Mouse (Mus musculus): Measurements from ENCODE around the gene Errfi1. TPM values are rescaled to one million over a fixed set of nuclear protein-coding genes. Genes with fewer than 3 reads are reported as not detected.
A peak's percentile ranks its signal among the peaks of the same experiment; 100 is the strongest.

Errfi1 gene
- polyA plus RNA-seq, 1 experiment, result 53.7 TPM

DNA sequence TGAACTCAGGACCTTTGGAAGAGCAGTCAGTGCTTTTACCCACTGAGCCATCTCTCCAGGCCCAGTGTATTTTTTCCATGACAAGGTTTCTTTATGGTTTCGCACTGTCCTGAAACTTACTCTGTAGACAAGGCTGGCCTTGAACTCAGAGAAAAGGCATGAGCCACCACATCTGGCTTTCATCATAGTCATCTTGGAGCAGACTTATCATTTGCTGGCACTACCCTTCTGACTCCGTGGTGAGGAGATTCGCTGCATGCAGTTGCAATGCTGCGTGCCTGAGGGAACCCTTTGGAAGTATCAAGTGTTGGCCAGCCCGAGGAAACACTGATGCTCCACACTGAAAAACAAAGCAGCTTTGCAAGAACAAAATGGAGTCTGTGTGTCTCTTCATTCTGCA, 11.7 kb upstream of the Errfi1 start:
- TF ChIP-seq POLR2A (IDR thresholded peaks at IDR 0.05; ENCODE audit: borderline replicate concordance, extremely low read depth, low read depth, low read length), result no peak
- TF ChIP-seq CTCF (IDR thresholded peaks at IDR 0.05; ENCODE audit: insufficient read depth, low read length), result no peak
- WGBS, result 79% methylated on average over 5 of the region's 5 CpGs

DNA sequence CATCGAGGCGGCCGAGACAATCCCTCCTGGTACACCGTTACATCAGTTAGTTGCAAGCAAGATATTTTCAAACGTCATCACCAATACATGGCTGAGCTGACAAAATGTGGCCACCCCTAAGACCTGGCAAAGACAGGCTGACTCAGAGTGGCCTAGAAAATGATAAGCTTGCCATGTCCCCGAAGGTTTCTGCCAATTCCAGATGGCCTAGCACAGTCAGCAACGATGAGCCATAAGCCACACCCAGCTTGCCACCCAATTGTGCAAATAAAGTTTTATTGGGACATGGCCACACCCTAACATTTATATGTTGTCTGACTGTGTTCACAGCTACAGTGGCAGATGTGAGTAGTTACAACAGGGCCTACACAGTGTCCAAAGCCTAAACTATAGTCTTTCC, 10.5 kb upstream of the Errfi1 start:
- TF ChIP-seq POLR2A (IDR thresholded peaks at IDR 0.05; ENCODE audit: borderline replicate concordance, extremely low read depth, low read depth, low read length) (no peak), CTCF (IDR thresholded peaks at IDR 0.05; ENCODE audit: insufficient read depth, low read length) (no peak)
- DNase-seq, result no peak
- no peaks in the 10 kb centered on the region for H3K4me1 ChIP-seq (ENCODE audit: control insufficient read depth, insufficient read depth, low read length)
- no peak overlapping the region for H3K4me3 ChIP-seq (replicated peaks; ENCODE audit: extremely low read depth, low read depth, low read length)
- WGBS, result 82% methylated on average over 7 of the region's 7 CpGs

More for the DNA sequence above, 11.7 kb upstream of the Errfi1 start:
- no peak for DNase-seq
- no peak overlapping the region for H3K4me3 ChIP-seq (replicated peaks; ENCODE audit: extremely low read depth, low read depth, low read length)
- H3K4me1 ChIP-seq (ENCODE audit: control insufficient read depth, insufficient read depth, low read length), result no peaks in the 10 kb centered on the region

DNA sequence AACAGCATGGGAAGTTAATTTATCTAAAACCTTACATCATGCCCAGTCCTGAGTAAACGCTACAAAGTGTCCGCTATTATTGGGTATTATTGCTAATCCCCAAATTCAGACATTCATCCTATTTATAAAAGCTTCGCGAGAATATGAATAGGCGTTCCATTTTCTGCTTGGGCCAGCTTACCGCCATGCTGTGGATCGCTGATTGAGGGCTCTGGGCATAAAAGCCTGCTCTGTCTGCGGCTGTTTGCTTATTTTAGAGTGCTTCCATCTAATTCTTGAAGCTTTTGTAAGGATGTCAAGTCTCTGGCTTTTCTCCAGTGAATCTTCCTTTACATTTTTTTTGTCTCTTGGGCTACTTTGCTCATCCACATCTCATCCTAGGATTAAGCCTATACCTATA, 7.4 kb upstream of the Errfi1 start:
- no peak overlapping the region for H3K4me3 ChIP-seq (replicated peaks; ENCODE audit: extremely low read depth, low read depth, low read length)
- WGBS, result 87% methylated on average over 8 of the region's 8 CpGs
- H3K4me1 ChIP-seq (ENCODE audit: control insufficient read depth, insufficient read depth, low read length), result no peaks in the 10 kb centered on the region
- TF ChIP-seq POLR2A (IDR thresholded peaks at IDR 0.05; ENCODE audit: borderline replicate concordance, extremely low read depth, low read depth, low read length), result no peak
- no peak for TF ChIP-seq CTCF (IDR thresholded peaks at IDR 0.05; ENCODE audit: insufficient read depth, low read length)
- DNase-seq, result no peak

DNA sequence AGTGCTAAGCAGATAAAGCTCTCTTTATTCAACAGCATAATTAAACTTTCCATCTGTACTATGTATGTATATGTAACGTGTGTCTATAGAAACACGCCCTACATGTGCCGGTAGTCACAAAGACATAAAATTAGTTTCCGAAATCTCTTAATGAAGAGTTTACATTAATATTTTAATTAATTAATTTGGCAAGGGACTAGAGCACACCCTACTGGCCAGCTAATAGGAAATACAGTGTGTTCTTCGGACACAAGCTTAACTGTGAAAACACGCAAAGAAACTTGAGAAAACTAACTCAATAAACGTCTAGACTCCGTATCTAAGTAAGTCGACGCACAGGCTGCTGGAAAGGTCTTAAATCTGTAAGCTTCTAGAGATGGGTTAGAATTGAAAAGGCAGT, 3.8 kb upstream of the Errfi1 start:
- no peak for TF ChIP-seq CTCF (IDR thresholded peaks at IDR 0.05; ENCODE audit: insufficient read depth, low read length)
- TF ChIP-seq POLR2A (IDR thresholded peaks at IDR 0.05; ENCODE audit: borderline replicate concordance, extremely low read depth, low read depth, low read length), result no peak
- H3K4me1 ChIP-seq (ENCODE audit: control insufficient read depth, insufficient read depth, low read length), result peaks cover 6% of the 10 kb centered on the region
- no peak for DNase-seq
- no peak overlapping the region for H3K4me3 ChIP-seq (replicated peaks; ENCODE audit: extremely low read depth, low read depth, low read length)
- WGBS, result 27% methylated on average over 10 of the region's 10 CpGs

DNA sequence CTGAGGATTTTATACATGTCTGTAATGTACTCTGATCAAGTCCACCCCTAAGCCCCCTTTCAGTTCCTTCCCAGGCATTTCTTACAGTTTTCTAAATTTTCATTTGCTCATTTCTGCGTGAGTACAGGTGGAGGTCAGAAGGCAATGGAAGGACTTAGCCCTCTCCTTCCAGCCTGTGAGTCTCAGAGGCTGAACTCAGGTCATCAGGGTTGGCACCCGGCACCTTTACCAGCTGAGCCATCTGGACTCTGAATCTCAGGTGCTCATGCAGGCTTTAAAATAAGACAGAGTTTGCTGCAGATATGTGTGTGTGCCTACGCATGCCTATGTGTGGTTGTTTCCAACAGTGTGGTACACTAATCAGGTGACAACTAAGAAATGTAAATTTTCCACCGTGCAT, 2.8 kb upstream of the Errfi1 start:
- H3K4me3 ChIP-seq (replicated peaks; ENCODE audit: extremely low read depth, low read depth, low read length), result no peak overlapping the region
- peaks cover 6% of the 10 kb centered on the region for H3K4me1 ChIP-seq (ENCODE audit: control insufficient read depth, insufficient read depth, low read length)
- TF ChIP-seq CTCF (IDR thresholded peaks at IDR 0.05; ENCODE audit: insufficient read depth, low read length) (no peak), POLR2A (IDR thresholded peaks at IDR 0.05; ENCODE audit: borderline replicate concordance, extremely low read depth, low read depth, low read length) (no peak)
- DNase-seq, result no peak
- WGBS, result 80% methylated on average over 4 of the region's 4 CpGs

DNA sequence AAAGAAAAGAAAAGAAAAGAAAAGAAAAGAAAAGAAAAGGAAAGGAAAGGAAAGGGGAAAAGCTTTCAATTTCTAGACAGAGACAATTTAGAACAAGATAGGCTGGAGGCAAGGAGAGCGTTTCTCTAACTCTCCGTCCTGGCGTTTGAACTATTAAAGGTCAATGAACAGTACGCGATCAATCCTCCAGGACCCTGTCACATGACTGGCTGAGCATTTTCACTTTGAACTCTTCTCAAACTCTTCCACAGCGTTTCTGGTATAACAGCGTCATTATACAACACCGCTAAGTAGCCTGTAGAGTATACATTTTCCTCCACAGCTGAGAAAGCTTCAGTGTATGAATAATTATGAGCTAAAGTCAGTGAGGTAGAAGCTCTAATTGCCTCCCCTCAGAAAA, 1.7 kb upstream of the Errfi1 start:
- peaks cover 6% of the 10 kb centered on the region for H3K4me1 ChIP-seq (ENCODE audit: control insufficient read depth, insufficient read depth, low read length)
- TF ChIP-seq POLR2A (IDR thresholded peaks at IDR 0.05; ENCODE audit: borderline replicate concordance, extremely low read depth, low read depth, low read length), result no peak
- no peak for TF ChIP-seq CTCF (IDR thresholded peaks at IDR 0.05; ENCODE audit: insufficient read depth, low read length)
- no peak for DNase-seq
- WGBS, result 53% methylated on average over 8 of the region's 8 CpGs
- H3K4me3 ChIP-seq (replicated peaks; ENCODE audit: extremely low read depth, low read depth, low read length), result no peak overlapping the region

DNA sequence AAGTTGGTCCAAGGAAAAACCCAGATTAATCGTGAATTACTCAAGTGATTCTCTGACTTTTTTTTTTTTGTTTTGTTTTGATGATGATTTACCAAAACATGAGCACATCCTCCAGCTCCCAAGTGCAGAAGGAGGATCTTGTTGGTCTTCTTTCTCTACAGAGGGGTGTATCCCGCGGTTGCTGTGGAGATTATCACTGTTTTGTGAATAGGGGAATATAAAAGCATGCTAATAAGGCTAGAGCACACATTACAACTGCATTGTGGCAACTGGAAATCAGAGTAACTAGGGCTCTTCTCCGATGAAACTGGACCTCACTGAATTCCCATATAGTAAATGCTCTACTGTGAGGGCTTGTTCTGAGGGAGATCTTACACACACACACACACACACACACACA, 1.2 kb upstream of the Errfi1 start:
- peaks cover 7% of the 10 kb centered on the region for H3K4me1 ChIP-seq (ENCODE audit: control insufficient read depth, insufficient read depth, low read length)
- no peak for DNase-seq
- no peak for TF ChIP-seq POLR2A (IDR thresholded peaks at IDR 0.05; ENCODE audit: borderline replicate concordance, extremely low read depth, low read depth, low read length)
- no peak for TF ChIP-seq CTCF (IDR thresholded peaks at IDR 0.05; ENCODE audit: insufficient read depth, low read length)
- 49% methylated on average over 4 of the region's 4 CpGs for WGBS
- H3K4me3 ChIP-seq (replicated peaks; ENCODE audit: extremely low read depth, low read depth, low read length), result no peak overlapping the region

DNA sequence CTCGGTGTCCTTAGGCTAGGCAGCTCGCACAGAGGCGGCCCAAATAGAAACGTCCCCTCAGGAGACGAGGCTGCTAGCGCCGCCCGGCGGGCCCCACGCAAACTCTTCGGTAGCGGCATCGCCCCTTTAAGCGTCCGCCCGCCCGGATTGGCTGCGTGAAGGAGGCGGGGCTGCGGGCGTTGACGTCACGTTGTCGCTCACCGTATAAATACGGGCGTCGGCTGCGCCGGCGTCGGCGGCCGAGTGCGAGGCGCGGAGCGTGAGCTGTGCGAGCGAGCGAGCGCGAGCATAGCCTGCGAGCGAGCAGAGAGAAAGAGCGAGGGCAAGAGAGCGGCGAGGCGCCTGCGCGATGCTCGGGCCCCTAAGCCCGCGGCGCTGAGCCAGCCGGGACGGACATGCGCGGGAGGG, 1.1 kb downstream of the Errfi1 start:
- peaks cover 10% of the 10 kb centered on the region for H3K4me1 ChIP-seq (ENCODE audit: control insufficient read depth, insufficient read depth, low read length)
- peak overlapping the region; percentile 98 for H3K4me3 ChIP-seq (replicated peaks; ENCODE audit: extremely low read depth, low read depth, low read length)
- under 1% methylated on average over 58 of the region's 59 CpGs for WGBS
- peak; percentile 99 for TF ChIP-seq POLR2A (IDR thresholded peaks at IDR 0.05; ENCODE audit: borderline replicate concordance, extremely low read depth, low read depth, low read length)
- TF ChIP-seq CTCF (IDR thresholded peaks at IDR 0.05; ENCODE audit: insufficient read depth, low read length), result no peak
- DNase-seq, result peak; percentile 96

DNA sequence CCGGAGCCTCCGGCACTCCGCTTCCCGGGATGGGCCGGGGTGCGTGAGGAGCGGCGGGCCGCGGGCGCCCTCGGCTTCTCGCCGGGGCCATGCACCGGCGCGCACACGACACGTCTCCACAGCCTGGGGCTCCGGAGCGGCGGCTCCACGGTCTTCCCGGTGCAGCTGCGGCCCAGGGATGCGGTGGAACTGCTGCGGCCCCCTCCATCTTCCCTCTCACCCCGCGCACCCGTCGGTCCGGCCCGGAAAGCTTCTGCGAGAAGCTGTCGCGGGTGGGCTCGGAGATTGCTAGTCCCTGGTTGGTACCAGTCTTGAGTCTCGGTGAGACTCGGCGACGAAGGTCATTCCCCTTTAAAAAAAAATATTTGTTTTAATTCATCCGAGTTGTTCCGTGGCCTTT, 1.6 kb downstream of the Errfi1 start:
- WGBS, result 1% methylated on average over 42 of the region's 43 CpGs
- Histone ChIP-seq H3K4me3 (replicated peaks; ENCODE audit: extremely low read depth, low read depth, low read length) (peak overlapping the region; percentile 98), H3K4me1 (ENCODE audit: control insufficient read depth, insufficient read depth, low read length) (peaks cover 10% of the 10 kb centered on the region)
- no peak for DNase-seq
- TF ChIP-seq POLR2A (IDR thresholded peaks at IDR 0.05; ENCODE audit: borderline replicate concordance, extremely low read depth, low read depth, low read length), result no peak
- TF ChIP-seq CTCF (IDR thresholded peaks at IDR 0.05; ENCODE audit: insufficient read depth, low read length), result no peak

DNA sequence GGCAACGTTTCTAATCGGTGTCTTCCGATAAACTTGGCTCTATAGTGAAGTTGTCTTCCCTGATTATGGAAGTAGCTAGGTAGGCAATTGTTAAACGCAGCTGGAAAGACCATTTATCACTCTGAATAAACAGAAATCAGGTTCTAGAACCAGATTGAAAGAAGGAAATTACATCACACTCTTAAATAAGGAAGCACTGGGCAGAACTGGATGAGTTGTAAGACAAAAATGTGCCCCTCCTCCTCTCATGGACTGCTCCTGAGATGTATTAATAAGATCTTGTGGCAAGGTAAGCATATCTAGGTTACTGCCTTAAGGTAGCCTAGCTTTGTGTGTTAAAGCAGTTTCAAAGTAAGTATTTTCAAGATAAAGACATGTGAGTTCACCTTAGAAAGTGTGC, 6.8 kb downstream of the Errfi1 start:
- Histone ChIP-seq H3K4me3 (replicated peaks; ENCODE audit: extremely low read depth, low read depth, low read length) (peak overlapping the region; percentile 16), H3K4me1 (ENCODE audit: control insufficient read depth, insufficient read depth, low read length) (peaks cover 8% of the 10 kb centered on the region)
- TF ChIP-seq CTCF (IDR thresholded peaks at IDR 0.05; ENCODE audit: insufficient read depth, low read length) (no peak), POLR2A (IDR thresholded peaks at IDR 0.05; ENCODE audit: borderline replicate concordance, extremely low read depth, low read depth, low read length) (no peak)
- no peak for DNase-seq
- 16% methylated on average over 4 of the region's 4 CpGs for WGBS
